Comparison of ENCODE assay signal across 16 mouse cellular contexts in the genomic region with DNA sequence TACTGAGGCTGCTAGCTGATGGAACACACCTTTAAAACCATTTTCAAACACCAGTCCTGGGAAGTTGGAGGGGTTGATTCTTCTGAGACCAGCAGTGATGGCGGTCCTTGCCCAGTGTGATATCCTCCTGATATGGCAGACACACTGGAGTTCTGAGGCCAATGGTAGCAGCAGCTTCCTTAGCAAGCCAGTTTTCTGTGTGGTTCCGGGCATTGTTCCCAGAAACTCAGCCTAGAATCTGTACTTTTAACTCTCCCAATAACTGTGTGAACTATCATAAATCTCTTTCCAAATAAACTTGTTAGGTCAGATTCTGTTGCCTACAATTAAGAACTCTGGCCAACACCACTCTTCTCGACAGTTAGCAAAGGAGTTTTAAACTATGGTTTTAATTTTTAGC.
A peak's percentile ranks its signal among the peaks of the same experiment; 100 is the strongest.
DNase-seq lines count a peak whose midpoint lies in the region; ATAC-seq and TF ChIP-seq lines count a peak whose summit lies in the region.
"Had no signal": no experiment of that assay in that cellular context is flagged by ENCODE, and none has a peak within 500 bp of the region (broad histone marks: within the 10 kb centered on the region; RNA-seq: fewer than 3 reads in every experiment).

No protein-coding gene starts in this region.

- H3K4me2 ChIP-seq in kidney, embryonic 16.5 days (replicated peaks; ENCODE audit: low read depth, low read length), result no peak overlapping the region
- H3K4me2 ChIP-seq in liver, embryonic 12.5 days, result no peak overlapping the region
- H3K4me2 ChIP-seq: embryonic facial prominence, embryonic 12.5 days; forebrain, embryonic 13.5 days; hindbrain, embryonic 12.5 days; limb, embryonic 12.5 days; lung, embryonic 15.5 days; midbrain, embryonic 13.5 days had no signal

- H3K36me3 ChIP-seq in kidney, adult 2 months (ENCODE audit: control insufficient read depth, insufficient read depth, low read length), result no peaks in the 10 kb centered on the region
- no peaks in the 10 kb centered on the region for H3K36me3 ChIP-seq in kidney, embryonic 16.5 days (ENCODE audit: insufficient read depth, low read length)
- no peaks in the 10 kb centered on the region for H3K36me3 ChIP-seq in liver, embryonic 12.5 days
- H3K36me3 ChIP-seq: embryonic facial prominence, embryonic 12.5 days; hindbrain, embryonic 12.5 days; limb, embryonic 12.5 days; lung, embryonic 15.5 days; midbrain, embryonic 13.5 days had no signal

- WGBS in kidney, adult 2 months, result 56% methylated on average over 3 of the region's 3 CpGs
- WGBS in kidney, embryonic 16.5 days, result 71% methylated on average over 3 of the region's 3 CpGs
- 56% methylated on average over 3 of the region's 3 CpGs for WGBS in liver, embryonic 12.5 days (ENCODE audit: insufficient replicate concordance)

- H3K9me3 ChIP-seq in kidney, embryonic 16.5 days (ENCODE audit: low read length), result no peaks in the 10 kb centered on the region
- H3K9me3 ChIP-seq in liver, embryonic 12.5 days (replicated peaks), result no peaks in the 10 kb centered on the region
- H3K9me3 ChIP-seq: embryonic facial prominence, embryonic 12.5 days; forebrain, embryonic 13.5 days; hindbrain, embryonic 12.5 days; limb, embryonic 12.5 days; lung, embryonic 15.5 days; midbrain, embryonic 13.5 days had no signal

- no peak overlapping the region for H3K27ac ChIP-seq in kidney, adult 2 months (ENCODE audit: insufficient read depth, low read depth, low read length)
- H3K27ac ChIP-seq in kidney, embryonic 16.5 days (ENCODE audit: low read length), result no peak overlapping the region
- H3K27ac ChIP-seq in liver, embryonic 12.5 days, result no peak overlapping the region
- H3K27ac ChIP-seq: embryonic facial prominence, embryonic 12.5 days; forebrain, embryonic 13.5 days; hindbrain, embryonic 12.5 days; limb, embryonic 12.5 days; lung, embryonic 15.5 days; midbrain, embryonic 13.5 days had no signal

- no peaks in the 10 kb centered on the region for H3K27me3 ChIP-seq in kidney, adult 2 months (replicated peaks; ENCODE audit: control insufficient read depth, insufficient read depth, low read length)
- H3K27me3 ChIP-seq in kidney, embryonic 16.5 days (ENCODE audit: insufficient read depth, low read length), result no peaks in the 10 kb centered on the region
- no peaks in the 10 kb centered on the region for H3K27me3 ChIP-seq in liver, embryonic 12.5 days (replicated peaks)
- H3K27me3 ChIP-seq: embryonic facial prominence, embryonic 12.5 days; forebrain, embryonic 13.5 days; hindbrain, embryonic 12.5 days; limb, embryonic 12.5 days; lung, embryonic 15.5 days; midbrain, embryonic 13.5 days had no signal

- no peak for TF ChIP-seq POLR2A in kidney, adult 2 months (IDR thresholded peaks at IDR 0.05; ENCODE audit: low read depth, low read length)

- no peak overlapping the region for H3K4me3 ChIP-seq in kidney, adult 2 months (ENCODE audit: insufficient read depth, low read depth, low read length)
- no peak overlapping the region for H3K4me3 ChIP-seq in kidney, embryonic 16.5 days (ENCODE audit: low read length)
- no peak overlapping the region for H3K4me3 ChIP-seq in liver, embryonic 12.5 days
- H3K4me3 ChIP-seq: embryonic facial prominence, embryonic 12.5 days; forebrain, embryonic 13.5 days; hindbrain, embryonic 12.5 days; limb, embryonic 12.5 days; lung, embryonic 15.5 days; midbrain, embryonic 13.5 days had no signal

- ATAC-seq in kidney, embryonic 16.5 days (ENCODE audit: low FRiP score, low TSS enrichment), result no peak
- ATAC-seq in liver, embryonic 12.5 days, result no peak
- ATAC-seq: forebrain, embryonic 13.5 days; midbrain, embryonic 13.5 days had no signal

- H3K9ac ChIP-seq in kidney, embryonic 16.5 days (replicated peaks; ENCODE audit: low read length), result no peak overlapping the region
- H3K9ac ChIP-seq in liver, embryonic 12.5 days, result no peak overlapping the region
- H3K9ac ChIP-seq: embryonic facial prominence, embryonic 12.5 days; forebrain, embryonic 13.5 days; hindbrain, embryonic 12.5 days; limb, embryonic 12.5 days; lung, embryonic 15.5 days; midbrain, embryonic 13.5 days had no signal

- TF ChIP-seq CTCF in kidney, adult 2 months (conservative IDR thresholded peaks at IDR 0.05; ENCODE audit: insufficient read depth, insufficient read length, low read depth, low read length), result no peak

- peak; percentile 27 for DNase-seq in kidney, adult 2 months
- DNase-seq in lung, postnatal 36 days, result peak; percentile 3
- no peak for DNase-seq in lung, postnatal 4 days
- peak; percentile 40 for DNase-seq in fat pad, adult 2 months (ENCODE audit: extremely low read depth, low read depth, low spot score)
- DNase-seq in layer of hippocampus, postnatal 14 days (ENCODE audit: low spot score in 2 of 2), result peak; percentile 32 to 82
- DNase-seq in right cerebral cortex, postnatal 14 days, result no peak
- DNase-seq: cerebellum, postnatal 36 days; retina, postnatal 1 day had no signal

- no peaks in the 10 kb centered on the region for H3K4me1 ChIP-seq in kidney, adult 2 months (ENCODE audit: control insufficient read depth, insufficient read depth, low read length)
- no peaks in the 10 kb centered on the region for H3K4me1 ChIP-seq in kidney, embryonic 16.5 days (ENCODE audit: insufficient read depth, low read length)
- H3K4me1 ChIP-seq in liver, embryonic 12.5 days, result no peaks in the 10 kb centered on the region
- H3K4me1 ChIP-seq: embryonic facial prominence, embryonic 12.5 days; forebrain, embryonic 13.5 days; hindbrain, embryonic 12.5 days; limb, embryonic 12.5 days; lung, embryonic 15.5 days; midbrain, embryonic 13.5 days had no signal

Comparison
In these comparisons a context has a peak if more than half of its experiments do, and no peak if none do; other contexts are left out.
1. DNase-seq: peak in kidney, adult 2 months (single experiment), lung, postnatal 36 days (single experiment), fat pad, adult 2 months (single experiment) and layer of hippocampus, postnatal 14 days (2 of 2); none in lung, postnatal 4 days (0 of 2) and right cerebral cortex, postnatal 14 days (single experiment).